Mouse (Mus musculus) lung, adult 18-20 months (tissue): ENCODE results near the gene Maml2.

Experiments
- DNase-seq, 2 experiments: peaks; one replicate each; pipeline ENCODE4 v3.0.0; 2022; ENCODE audit warnings: mixed read lengths in 2 of 2

The Maml2 gene

GRCm38 (mm10) chr9:13538200-13538599, 240.4 kb downstream of the Maml2 start:
- no peak for DNase-seq

GRCm38 (mm10) chr9:13539535-13539934, 241.8 kb downstream of the Maml2 start:
- no peak for DNase-seq

GRCm38 (mm10) chr9:13540227-13540626, 242.5 kb downstream of the Maml2 start:
- DNase-seq: no peak

GRCm38 (mm10) chr9:13540781-13541180, 243.0 kb downstream of the Maml2 start:
- DNase-seq: no peak

- DNase-seq: no peak
These were observed 245.4 kb downstream of the Maml2 start for GRCm38 (mm10) chr9:13543167-13543566.

- no peak for DNase-seq
These were observed 246.4 kb downstream of the Maml2 start for GRCm38 (mm10) chr9:13544133-13544532.

GRCm38 (mm10) chr9:13545726-13546125, 248.0 kb downstream of the Maml2 start:
- no peak for DNase-seq

GRCm38 (mm10) chr9:13549911-13550310, 252.2 kb downstream of the Maml2 start:
- no peak for DNase-seq

- DNase-seq: no peak
These were observed 254.8 kb downstream of the Maml2 start for GRCm38 (mm10) chr9:13552380-13553052.

- DNase-seq: no peak
These were observed 257.0 kb downstream of the Maml2 start for GRCm38 (mm10) chr9:13554773-13555172.

GRCm38 (mm10) chr9:13555973-13556481, 258.3 kb downstream of the Maml2 start:
- DNase-seq: no peak

GRCm38 (mm10) chr9:13556696-13557095, 258.9 kb downstream of the Maml2 start:
- DNase-seq: no peak

GRCm38 (mm10) chr9:13558811-13559372, 261.1 kb downstream of the Maml2 start:
- no peak for DNase-seq

GRCm38 (mm10) chr9:13560651-13561050, 262.9 kb downstream of the Maml2 start:
- no peak for DNase-seq

GRCm38 (mm10) chr9:13561335-13561734, 263.6 kb downstream of the Maml2 start:
- no peak for DNase-seq

GRCm38 (mm10) chr9:13563475-13564414, 266.0 kb downstream of the Maml2 start:
- DNase-seq: peak; percentile 38 to 70

GRCm38 (mm10) chr9:13565343-13566019, 267.7 kb downstream of the Maml2 start:
- DNase-seq: no peak

GRCm38 (mm10) chr9:13566154-13566885, 268.6 kb downstream of the Maml2 start:
- no peak for DNase-seq

GRCm38 (mm10) chr9:13569023-13569422, 271.3 kb downstream of the Maml2 start:
- no peak for DNase-seq

- no peak for DNase-seq
These were observed 275.1 kb downstream of the Maml2 start for GRCm38 (mm10) chr9:13572847-13573246.

GRCm38 (mm10) chr9:13574059-13574458, 276.3 kb downstream of the Maml2 start:
- peak; percentile 19 to 50 for DNase-seq

GRCm38 (mm10) chr9:13574913-13575312, 277.2 kb downstream of the Maml2 start:
- peak; percentile 14 to 24 for DNase-seq
